Mouse (Mus musculus) spleen, adult 12 weeks (tissue): ENCODE measurements around the gene Cth.
A peak's percentile ranks its signal among the peaks of the same experiment; 100 is the strongest.
"Not testable (repeated sequence)": the region's sequence is repeated elsewhere in the genome, so short reads cannot be mapped to it uniquely, and the experiment has no call there.

Experiments
- DNase-seq: peaks from one replicate; pipeline ENCODE4 v3.0.0; 2022; ENCODE audit warnings: low spot score

The Cth gene

DNA sequence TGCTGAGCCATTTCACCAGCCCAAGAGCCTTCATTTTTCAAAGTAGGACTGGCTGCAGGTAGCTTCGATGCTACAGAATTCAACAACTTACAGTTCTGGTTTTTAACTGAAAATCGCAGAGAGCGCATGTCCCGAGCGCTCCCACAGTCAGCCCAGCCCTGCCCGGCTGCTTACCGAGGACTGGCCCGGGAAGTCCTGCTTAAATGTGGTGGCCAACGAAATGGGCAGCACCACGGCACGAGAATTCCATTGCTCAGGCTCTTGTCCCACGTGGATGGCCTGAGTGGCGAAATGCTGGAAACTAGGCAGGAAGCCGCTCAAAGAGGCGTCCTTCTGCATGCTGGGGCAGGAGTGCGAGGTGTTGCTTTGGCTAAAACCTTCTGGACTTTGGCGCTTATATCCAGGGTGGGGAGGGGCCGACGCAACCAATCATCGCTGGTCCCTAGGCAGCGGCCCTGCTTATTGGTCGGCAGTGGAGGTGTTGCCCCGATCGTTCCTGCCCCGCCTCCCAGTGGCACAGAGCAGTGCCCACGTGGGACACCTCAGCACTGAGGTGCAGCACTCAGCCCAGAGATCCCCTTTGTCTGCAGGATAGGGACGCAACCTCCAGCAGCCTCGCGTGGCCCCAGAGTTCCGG, at the start of gene Cth:
Gene Cth (minus strand): TSS at position 386 of the 637 bp plus-strand sequence.
- DNase-seq = peak; percentile 56

DNA sequence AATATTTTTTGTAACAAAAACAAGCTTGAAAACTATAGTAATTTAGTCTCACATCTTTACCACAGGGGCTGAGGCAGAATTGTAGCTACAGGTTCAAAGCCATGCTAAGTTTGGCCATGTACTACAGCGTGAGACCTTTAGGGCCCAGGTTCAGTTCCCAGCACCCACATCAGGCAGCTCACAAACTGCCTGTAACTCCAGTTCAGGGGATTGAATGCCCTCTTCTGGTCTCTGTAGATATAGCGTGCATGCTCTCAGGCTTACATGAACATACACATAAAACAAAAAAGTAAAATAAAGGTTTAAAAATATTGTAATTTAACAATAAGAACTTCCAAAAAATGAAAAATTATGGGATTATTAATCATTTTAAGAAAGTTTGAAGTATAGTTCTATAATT, 48.4 kb upstream of the Cth start:
- no peak for DNase-seq

GRCm38 (mm10) chr3:157971151-157971550, 46.3 kb upstream of the Cth start:
- no peak for DNase-seq

DNA sequence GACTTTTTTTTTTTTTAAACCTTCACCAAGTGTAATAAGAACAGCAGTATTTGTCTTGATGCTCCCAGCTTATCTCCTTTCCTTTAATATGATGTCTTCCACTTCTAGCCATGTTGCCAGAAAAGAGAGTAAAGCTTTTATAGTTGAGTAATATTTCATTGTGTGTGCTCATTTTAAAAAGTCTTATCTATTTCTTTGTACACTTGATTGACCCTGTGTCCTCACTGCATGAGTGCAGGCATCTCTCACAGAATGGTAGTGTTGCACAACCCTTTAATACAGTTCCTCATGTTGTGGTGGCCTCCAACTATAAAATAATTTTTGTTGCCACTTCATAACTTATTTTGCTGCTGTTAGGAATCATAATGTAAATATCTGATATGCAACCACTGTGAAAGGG, 32.4 kb upstream of the Cth start:
- DNase-seq = no peak

DNA sequence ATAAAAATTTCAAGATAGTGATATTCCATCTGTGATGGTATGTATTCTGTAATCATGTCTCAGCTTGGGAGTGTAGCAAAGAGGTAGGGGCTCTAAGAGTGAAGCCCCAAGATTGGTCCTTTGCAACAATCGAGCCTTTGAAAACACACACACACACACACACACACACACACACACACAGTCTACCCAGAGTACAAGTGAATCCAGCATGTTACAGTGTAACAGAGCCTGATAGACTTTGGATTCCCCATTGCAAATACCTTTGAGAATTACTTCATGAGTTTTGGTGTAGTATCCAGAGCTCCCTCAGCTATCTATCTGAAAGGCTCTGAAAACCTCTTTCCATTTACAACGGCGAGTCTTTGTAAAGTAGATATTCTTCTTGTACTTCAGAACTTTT, 31.3 kb upstream of the Cth start:
- no peak for DNase-seq

DNA sequence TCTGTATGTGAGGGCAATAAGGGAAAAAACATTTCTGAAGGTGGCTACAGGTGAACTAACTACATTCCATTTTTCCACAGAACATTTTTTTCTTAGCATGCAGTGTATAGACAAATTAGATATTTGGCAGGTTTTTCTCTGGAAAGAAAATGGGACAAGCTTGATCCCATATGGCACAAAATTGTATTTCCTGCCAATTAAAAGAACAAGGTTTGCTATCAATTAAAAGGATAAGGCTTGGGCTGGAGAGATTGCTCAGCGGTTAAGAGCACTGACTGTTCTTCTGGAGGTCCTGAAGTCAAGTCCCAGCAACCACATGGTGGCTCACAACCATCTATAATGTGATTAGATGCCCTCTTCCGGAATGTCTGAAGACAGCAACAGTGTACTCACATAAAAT, 30.6 kb upstream of the Cth start:
- no peak for DNase-seq

DNA sequence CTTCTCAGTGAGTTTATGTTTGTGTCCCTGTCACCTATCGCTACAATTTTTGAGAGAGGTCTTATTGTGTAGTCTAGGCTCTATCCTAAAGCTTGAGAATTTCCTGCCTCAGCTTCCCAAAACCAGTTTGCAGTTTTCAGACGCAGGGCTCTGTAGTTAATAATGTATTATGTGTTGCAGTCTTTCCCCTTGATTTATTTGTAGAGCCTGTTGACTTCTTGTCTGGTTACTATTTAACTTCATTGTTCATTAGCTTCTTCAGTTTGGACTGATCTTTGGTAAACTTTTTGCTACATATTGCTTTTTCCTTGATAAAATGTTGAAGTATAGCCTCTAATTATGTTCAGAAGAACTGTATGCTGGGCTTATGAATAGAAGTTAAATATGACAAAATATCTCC, 27.8 kb upstream of the Cth start:
- DNase-seq = no peak

GRCm38 (mm10) chr3:157947383-157948280, 22.8 kb upstream of the Cth start:
- DNase-seq = peak; percentile 53

GRCm38 (mm10) chr3:157946843-157947358, 22.0 kb upstream of the Cth start, which contains the start of gene Ankrd13c:
Gene Ankrd13c, plus strand, starts transcription at chr3:157947239.
- DNase-seq = peak; percentile 88

DNA sequence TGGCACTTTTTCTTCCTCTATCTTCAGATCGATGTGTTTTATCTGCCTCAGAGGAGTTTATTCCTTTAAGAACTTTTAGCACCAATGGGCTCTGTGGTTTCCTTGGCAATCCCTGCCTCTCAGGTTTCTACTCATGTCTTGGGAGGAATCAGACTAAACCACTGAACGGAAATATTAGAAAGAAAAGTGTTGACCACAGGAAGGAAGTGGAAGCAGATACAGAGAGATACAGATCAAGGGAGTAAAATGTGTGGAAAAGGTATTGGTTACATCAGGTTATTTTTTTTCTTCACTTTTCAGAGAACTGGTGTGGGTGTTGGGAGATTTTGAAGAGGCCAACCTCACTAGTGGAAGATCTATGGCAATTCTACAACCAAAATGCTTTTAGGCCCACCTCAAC, 13.7 kb upstream of the Cth start:
- DNase-seq = no peak

GRCm38 (mm10) chr3:157934301-157934823, 9.5 kb upstream of the Cth start:
- DNase-seq = no peak

DNA sequence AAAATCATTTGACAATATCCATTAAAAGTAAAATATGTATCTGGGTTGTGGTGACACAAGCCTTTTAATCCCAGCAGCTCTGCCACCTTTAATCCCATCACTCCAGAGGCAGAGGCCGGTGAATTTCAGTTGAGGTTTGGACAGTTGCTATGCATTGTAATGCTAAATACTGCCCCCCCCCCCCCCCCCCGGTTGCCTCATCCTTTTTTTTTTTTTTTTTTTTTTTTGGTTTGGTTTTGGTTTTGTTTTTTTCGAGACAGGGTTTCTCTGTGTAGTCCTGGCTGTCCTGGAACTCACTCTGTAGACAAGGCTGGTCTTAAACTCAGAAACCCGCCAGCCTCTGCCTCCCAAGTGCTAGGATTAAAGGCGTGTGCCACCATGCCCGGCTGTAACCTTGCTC, 8.3 kb upstream of the Cth start:
- not testable (repeated sequence) for DNase-seq

GRCm38 (mm10) chr3:157932074-157932473, 7.2 kb upstream of the Cth start:
- DNase-seq = no peak

- no peak for DNase-seq
These were observed 6.7 kb upstream of the Cth start for GRCm38 (mm10) chr3:157931592-157931991.

DNA sequence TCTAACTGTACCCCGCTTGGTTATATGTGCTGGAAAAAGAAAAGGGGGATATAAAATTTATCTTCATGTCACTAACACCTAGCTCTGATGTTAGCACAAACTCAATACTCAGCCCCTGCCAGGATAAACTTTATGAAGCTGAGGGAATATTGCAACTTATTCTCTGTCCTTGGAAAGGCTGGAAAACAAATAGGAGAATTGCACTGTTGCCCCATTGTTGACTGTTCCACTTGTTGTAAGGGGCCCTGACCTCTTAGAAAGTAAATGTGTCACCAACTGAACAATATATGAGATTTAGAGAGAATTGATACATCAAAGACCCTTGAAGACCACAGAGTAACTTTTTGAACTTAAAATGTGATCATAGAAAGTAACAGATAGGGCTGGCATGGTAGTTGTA, 4.5 kb upstream of the Cth start:
- DNase-seq = no peak

DNA sequence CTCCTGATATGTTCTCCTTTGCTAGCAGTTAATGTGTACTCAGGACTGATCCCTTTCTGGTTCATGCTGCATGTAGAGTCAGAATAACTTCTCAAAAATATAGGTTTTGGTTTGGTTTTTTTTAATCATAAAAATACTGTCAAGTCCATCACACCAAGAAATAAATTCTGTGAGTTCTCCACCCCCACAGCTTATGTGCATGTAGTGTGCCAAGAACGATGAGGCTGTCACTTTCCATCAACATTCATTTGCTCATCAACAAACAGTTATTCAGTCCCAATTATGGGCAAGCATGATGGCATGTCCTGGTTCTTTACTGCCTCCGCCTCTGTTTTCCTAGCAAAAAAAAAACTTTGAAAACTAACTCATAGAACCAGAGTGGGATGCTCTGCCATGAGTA, 3.9 kb upstream of the Cth start:
- DNase-seq = no peak

GRCm38 (mm10) chr3:157926761-157927160, 1.9 kb upstream of the Cth start:
- no peak for DNase-seq

DNA sequence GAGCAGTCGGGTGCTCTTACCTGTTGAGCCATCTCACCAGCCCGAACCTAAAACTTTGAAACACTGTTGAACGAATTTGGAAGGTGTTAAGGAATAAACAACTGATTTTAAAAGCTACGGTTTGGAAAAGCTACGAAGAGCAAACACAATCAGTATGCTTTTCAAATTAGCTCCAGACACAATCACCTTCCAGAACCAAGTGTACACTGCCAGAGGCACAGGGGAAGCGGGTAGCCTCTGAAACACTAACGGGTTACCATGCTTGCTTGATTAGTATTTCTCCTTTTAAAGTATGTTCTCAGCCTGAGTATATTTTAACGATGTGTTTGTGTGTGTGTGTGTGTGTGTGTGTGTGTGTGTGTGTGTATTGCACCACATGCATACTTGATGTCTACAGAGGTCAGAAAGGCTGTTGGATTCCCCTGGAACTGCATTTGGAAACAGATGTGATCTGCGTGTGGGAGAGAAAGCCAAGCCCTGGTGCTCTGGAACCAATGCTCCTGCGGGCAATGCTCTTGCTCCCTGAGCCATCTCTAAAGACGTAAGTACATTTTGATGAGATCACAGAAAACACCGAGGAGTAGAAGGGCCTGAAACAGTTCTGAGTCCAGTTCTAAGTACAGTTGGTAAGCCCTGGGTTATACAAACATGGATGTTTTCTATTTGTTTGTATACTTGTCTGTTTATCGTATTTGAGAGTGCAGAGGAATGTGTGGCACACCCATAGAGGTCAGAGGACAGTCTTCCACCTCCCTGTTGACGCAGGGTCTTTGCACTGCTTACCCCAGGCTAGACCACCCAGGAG, 1.0 kb upstream of the Cth start:
- no peak for DNase-seq

GRCm38 (mm10) chr3:157923268-157923835, 1.5 kb downstream of the Cth start:
- DNase-seq = no peak

GRCm38 (mm10) chr3:157921376-157921775, 3.5 kb downstream of the Cth start:
- no peak for DNase-seq

DNA sequence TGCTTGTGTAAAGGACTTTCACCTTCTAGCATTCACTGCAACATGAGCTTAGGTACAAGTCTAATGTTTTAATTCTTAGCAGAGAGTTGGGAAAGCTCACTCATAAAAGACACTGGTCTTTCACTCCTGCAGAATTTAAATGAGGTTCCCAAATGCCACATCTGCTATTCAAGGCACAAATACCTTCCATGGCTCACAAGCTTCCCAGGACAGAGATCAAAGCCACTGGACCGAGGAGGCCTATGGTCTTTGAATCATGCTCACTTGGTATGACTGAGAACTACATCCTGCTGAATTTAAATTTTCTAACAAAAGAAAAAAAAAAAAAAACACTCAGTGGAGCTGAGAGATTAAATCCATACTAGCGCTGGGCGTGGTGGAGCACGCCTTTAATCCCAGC, 8.5 kb downstream of the Cth start:
- no peak for DNase-seq

DNA sequence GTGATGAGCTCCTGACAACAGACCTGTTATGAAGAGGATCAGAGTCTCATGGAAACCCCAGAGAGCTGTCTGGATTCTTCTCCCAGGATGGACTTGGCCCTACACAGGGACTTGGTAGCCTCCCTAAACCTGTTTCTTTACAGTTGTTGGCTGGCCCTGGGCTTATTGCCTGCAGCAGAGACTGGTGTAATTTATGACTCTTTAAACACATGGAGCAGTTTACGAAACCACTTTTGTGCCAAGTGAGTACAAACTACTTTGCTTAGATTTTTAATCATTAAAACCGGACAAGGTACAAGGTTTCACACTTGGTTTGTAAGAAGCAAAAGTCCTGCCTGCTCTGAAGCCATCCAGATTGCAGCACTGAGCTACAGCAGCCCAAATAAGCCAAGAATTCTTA, 12.7 kb downstream of the Cth start:
- DNase-seq = no peak
